Mouse (Mus musculus) ovary, postnatal 14 days (tissue): ENCODE measurements around the gene Col1a2.

ENCODE experiments used
- DNase-seq: peaks from one replicate; pipeline ENCODE4 v3.0.0; 2022; ENCODE audit warnings: low spot score

The Col1a2 gene

GRCm38 (mm10) chr6:4521031-4521430 lies 16.4 kb downstream of the Col1a2 start:
- no peak for DNase-seq

- DNase-seq, result no peak
These were observed 23.8 kb downstream of the Col1a2 start for GRCm38 (mm10) chr6:4528439-4528838.

- no peak for DNase-seq
These were observed 26.4 kb downstream of the Col1a2 start for GRCm38 (mm10) chr6:4530986-4531385.

GRCm38 (mm10) chr6:4532898-4533297 lies 28.3 kb downstream of the Col1a2 start:
- no peak for DNase-seq

GRCm38 (mm10) chr6:4534462-4535079 lies 30.0 kb downstream of the Col1a2 start:
- no peak for DNase-seq

- DNase-seq, result no peak
These were observed 37.5 kb downstream of the Col1a2 start for GRCm38 (mm10) chr6:4541926-4542715.

- DNase-seq, result peak; percentile 25
These were observed 39.9 kb downstream of the Col1a2 start for GRCm38 (mm10) chr6:4544554-4544953.

GRCm38 (mm10) chr6:4545727-4546126 lies 41.1 kb downstream of the Col1a2 start:
- peak; percentile 58 for DNase-seq

- no peak for DNase-seq
These were observed 44.3 kb downstream of the Col1a2 start for GRCm38 (mm10) chr6:4548894-4549293.

GRCm38 (mm10) chr6:4549846-4550548 lies 45.4 kb downstream of the Col1a2 start:
- DNase-seq, result no peak

- DNase-seq, result no peak
These were observed 45.9 kb downstream of the Col1a2 start for GRCm38 (mm10) chr6:4550549-4550915.

- DNase-seq, result no peak
These were observed 50.8 kb downstream of the Col1a2 start for GRCm38 (mm10) chr6:4555366-4555765.

- DNase-seq, result no peak
These were observed 52.5 kb downstream of the Col1a2 start for GRCm38 (mm10) chr6:4557086-4557485.

GRCm38 (mm10) chr6:4557678-4558077 lies 53.1 kb downstream of the Col1a2 start:
- DNase-seq, result peak; percentile 30

GRCm38 (mm10) chr6:4561156-4561555 lies 56.5 kb downstream of the Col1a2 start:
- DNase-seq, result no peak

- no peak for DNase-seq
These were observed 57.0 kb downstream of the Col1a2 start for GRCm38 (mm10) chr6:4561621-4562020.

GRCm38 (mm10) chr6:4562401-4562800 lies 57.8 kb downstream of the Col1a2 start:
- DNase-seq, result no peak

GRCm38 (mm10) chr6:4563477-4563876 lies 58.9 kb downstream of the Col1a2 start:
- DNase-seq, result no peak

- DNase-seq, result no peak
These were observed 65.8 kb downstream of the Col1a2 start for GRCm38 (mm10) chr6:4570412-4570811.

- DNase-seq, result no peak
These were observed 73.1 kb downstream of the Col1a2 start for GRCm38 (mm10) chr6:4577756-4578155.

GRCm38 (mm10) chr6:4578343-4578742 lies 73.7 kb downstream of the Col1a2 start:
- no peak for DNase-seq

GRCm38 (mm10) chr6:4579620-4580019 lies 75.0 kb downstream of the Col1a2 start:
- no peak for DNase-seq

- no peak for DNase-seq
These were observed 78.9 kb downstream of the Col1a2 start for GRCm38 (mm10) chr6:4583485-4583884.
